Mouse (Mus musculus): ENCODE measurements around the gene Fam102b. TPM values are rescaled to one million over a fixed set of nuclear protein-coding genes. Genes with fewer than 3 reads are reported as not detected.

Fam102b gene
- polyA plus RNA-seq, 1 experiment = 41.2 TPM

DNA sequence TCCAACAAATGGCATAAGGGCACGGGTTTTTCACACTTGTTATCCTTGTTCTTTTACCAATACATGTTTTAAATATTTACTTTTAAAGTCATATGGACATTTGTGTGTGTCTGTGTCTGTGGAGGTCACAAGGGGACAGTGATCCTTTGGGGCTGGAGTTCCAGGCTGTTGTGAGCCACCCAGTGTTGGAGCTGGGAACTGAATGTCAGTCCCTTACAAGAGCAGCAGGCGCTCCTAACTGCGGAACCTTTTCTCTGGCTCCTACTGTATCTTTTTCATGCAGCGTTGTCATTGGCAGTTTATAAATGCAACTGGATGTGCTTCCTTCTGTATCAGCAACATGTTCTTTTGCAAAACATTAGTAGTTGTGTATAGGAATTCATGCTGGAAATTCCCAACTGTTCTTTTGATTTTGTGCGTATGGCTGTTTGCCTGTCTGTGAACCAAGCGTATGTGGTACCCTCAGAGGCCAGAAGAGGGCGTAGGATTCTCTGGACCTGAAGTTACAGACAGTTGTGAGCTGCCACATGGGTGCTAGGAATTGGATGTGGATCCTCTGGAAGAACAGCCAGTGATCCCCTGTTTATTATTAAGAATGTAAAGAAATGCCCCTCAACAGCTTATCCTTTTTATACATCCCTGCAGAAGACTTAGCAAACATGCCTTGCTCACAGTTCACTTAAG lies 62.9 kb downstream of the Fam102b start:
- H3K27ac ChIP-seq (ENCODE audit: insufficient read depth, low read depth, low read length) = no peak overlapping the region
- TF ChIP-seq POLR2A (IDR thresholded peaks at IDR 0.05; ENCODE audit: borderline replicate concordance, low read depth, low read length) (no peak), CTCF (IDR thresholded peaks at IDR 0.05; ENCODE audit: low read depth, low read length) (no peak)
- H3K4me1 ChIP-seq (ENCODE audit: control insufficient read depth, insufficient read depth, low read length) = peaks cover 3% of the 10 kb centered on the region; the same call in 1 of the 2 replicates
- H3K4me3 ChIP-seq (ENCODE audit: insufficient read depth, low read length) = no peak overlapping the region

DNA sequence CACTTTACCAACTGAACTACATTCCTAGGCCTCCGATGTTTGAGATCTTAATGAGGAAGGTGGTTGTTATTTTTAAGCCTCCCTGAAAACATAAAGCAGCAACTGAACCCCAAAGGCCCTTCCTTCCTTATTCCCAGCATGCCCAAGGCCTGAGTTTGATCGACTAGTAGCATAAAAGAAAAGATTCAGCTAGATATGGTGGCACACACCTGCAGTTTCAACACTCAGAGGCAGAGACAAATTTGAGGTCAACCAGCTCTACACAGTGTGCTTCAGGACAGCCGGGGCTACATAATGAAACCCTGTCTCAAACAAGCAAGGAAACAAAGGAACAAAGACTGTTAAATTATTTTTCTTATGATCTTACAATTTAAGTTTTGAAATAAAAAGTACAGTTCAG lies 63.6 kb downstream of the Fam102b start:
- TF ChIP-seq CTCF (IDR thresholded peaks at IDR 0.05; ENCODE audit: low read depth, low read length) (no peak), POLR2A (IDR thresholded peaks at IDR 0.05; ENCODE audit: borderline replicate concordance, low read depth, low read length) (no peak)
- Histone ChIP-seq H3K4me3 (ENCODE audit: insufficient read depth, low read length) (no peak overlapping the region), H3K4me1 (ENCODE audit: control insufficient read depth, insufficient read depth, low read length) (peaks cover 6% of the 10 kb centered on the region; the same call in 1 of the 2 replicates), H3K27ac (ENCODE audit: insufficient read depth, low read depth, low read length) (no peak overlapping the region)

DNA sequence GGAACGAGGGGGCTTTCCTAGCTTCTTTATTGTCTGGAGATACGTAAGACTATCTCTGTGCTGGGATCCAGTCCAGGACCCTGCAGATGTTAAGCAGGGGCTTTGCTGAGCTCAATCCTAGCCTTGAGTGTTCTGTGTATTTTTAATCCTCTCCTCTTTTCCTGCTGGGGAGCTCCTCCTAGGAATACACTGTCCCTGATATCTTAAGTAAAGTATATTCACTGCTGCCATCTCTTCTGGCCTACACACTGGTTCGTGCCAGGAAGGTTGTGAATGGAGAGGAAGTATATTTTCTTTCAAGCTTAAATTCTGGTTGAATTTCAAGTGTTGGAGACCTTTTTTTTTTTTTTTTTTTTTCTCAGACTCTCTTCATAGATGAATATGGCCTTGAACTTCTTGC lies 64.1 kb downstream of the Fam102b start:
- H3K4me3 ChIP-seq (ENCODE audit: insufficient read depth, low read length) = no peak overlapping the region
- H3K4me1 ChIP-seq (ENCODE audit: control insufficient read depth, insufficient read depth, low read length) = peaks cover 11% of the 10 kb centered on the region
- no peak overlapping the region for H3K27ac ChIP-seq (ENCODE audit: insufficient read depth, low read depth, low read length)
- no peak for TF ChIP-seq POLR2A (IDR thresholded peaks at IDR 0.05; ENCODE audit: borderline replicate concordance, low read depth, low read length)
- no peak for TF ChIP-seq CTCF (IDR thresholded peaks at IDR 0.05; ENCODE audit: low read depth, low read length)

DNA sequence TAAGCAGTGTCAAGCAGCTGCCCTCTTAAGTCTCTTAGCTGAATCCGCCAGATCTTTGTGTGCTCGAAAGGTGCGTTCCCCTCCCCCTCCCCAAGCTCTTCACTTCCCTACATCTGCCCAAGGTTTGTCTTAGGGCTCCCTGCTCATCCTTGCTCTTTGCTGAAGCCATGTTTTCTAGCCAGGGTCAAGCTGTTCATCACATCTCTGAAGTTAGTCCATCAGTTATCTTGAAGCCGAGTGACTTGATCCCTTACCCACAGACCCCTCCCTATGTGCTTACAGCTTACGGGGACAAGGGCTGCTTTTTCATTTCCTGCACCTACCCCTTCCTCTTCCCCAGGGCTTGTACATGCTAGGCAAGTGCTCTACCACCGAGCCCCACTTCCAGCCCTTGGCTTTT lies 65.8 kb downstream of the Fam102b start:
- TF ChIP-seq CTCF (IDR thresholded peaks at IDR 0.05; ENCODE audit: low read depth, low read length) (no peak), POLR2A (IDR thresholded peaks at IDR 0.05; ENCODE audit: borderline replicate concordance, low read depth, low read length) (no peak)
- Histone ChIP-seq H3K27ac (ENCODE audit: insufficient read depth, low read depth, low read length) (no peak overlapping the region), H3K4me1 (ENCODE audit: control insufficient read depth, insufficient read depth, low read length) (peaks cover 17% of the 10 kb centered on the region), H3K4me3 (ENCODE audit: insufficient read depth, low read length) (no peak overlapping the region)

DNA sequence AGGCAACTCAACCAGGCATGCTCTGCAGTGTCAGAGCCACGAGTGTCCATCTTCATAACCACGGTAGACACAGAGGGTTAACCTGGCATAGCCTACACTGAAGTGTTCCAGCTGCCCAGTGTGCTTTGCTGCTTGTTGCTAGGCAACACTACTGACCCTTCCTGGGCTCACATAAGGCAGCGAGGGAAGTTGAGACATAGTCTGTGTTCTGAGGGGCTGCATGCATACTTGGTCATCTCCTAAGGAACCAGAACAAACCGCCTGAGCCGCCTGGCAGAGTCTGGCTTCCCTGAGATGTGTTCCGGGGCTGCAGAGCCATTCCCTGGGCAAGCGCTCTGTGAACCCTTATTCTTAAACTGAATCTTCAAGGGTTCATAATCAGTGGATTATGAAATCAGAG lies 66.2 kb downstream of the Fam102b start:
- Histone ChIP-seq H3K27ac (ENCODE audit: insufficient read depth, low read depth, low read length) (no peak overlapping the region), H3K4me1 (ENCODE audit: control insufficient read depth, insufficient read depth, low read length) (peaks cover 17% of the 10 kb centered on the region), H3K4me3 (ENCODE audit: insufficient read depth, low read length) (no peak overlapping the region)
- no peak for TF ChIP-seq POLR2A (IDR thresholded peaks at IDR 0.05; ENCODE audit: borderline replicate concordance, low read depth, low read length)
- TF ChIP-seq CTCF (IDR thresholded peaks at IDR 0.05; ENCODE audit: low read depth, low read length) = no peak

DNA sequence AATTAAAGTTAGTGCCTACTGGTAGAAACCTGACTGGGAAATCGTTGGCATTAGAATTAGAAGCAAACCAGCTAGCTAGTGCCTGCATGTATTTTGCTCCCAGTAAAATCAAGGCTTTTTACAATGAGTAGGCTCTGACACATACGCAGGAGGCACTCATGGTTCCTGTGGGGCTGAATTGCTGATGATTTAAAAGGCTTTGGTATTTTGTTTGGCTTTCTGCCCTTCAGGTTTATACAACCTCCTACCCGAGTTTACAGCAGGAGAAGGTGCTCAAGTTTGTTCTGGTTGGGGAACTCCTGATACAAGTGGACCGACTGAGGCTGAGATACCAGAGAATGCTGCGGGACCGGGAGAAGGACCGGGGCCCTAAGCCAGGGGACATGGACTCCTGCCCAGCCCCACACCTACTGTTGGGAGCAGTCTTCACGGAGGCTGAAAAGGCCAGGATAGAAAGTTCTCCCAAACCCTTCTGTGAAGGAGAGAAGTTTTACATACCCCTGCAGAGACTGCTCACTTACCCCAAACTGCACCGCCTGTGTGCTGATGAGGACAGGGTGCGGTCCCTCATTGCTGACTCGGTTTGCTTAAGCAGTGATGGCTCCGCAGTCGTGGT lies 67.6 kb downstream of the Fam102b start:
- H3K4me3 ChIP-seq (ENCODE audit: insufficient read depth, low read length) = no peak overlapping the region
- TF ChIP-seq POLR2A (IDR thresholded peaks at IDR 0.05; ENCODE audit: borderline replicate concordance, low read depth, low read length) (no peak), CTCF (IDR thresholded peaks at IDR 0.05; ENCODE audit: low read depth, low read length) (no peak)
- peaks cover 14% of the 10 kb centered on the region for H3K4me1 ChIP-seq (ENCODE audit: control insufficient read depth, insufficient read depth, low read length)

DNA sequence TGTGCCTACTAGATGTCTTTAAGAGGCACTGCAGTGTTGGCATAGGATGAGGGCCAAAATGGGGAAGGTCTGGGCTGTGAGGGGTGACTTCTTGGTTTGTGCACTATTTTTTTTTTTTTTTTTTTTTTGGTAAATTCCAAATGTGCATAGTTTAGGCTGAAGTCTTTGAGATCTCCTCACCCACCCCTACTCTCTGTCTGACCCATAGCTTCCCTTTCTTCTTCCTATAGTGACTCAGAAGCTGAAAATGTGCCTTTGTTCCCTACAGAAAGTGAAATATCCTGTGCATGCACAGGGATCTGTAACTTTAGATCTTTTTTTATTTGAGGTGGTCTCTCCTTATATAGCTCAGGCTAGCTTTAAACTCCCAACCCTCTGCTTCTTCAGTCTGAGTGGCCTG lies 69.4 kb downstream of the Fam102b start:
- H3K4me1 ChIP-seq (ENCODE audit: control insufficient read depth, insufficient read depth, low read length) = peaks cover 14% of the 10 kb centered on the region

More for the DNA sequence above, 67.6 kb downstream of the Fam102b start:
- no peak overlapping the region for H3K27ac ChIP-seq (ENCODE audit: insufficient read depth, low read depth, low read length)

DNA sequence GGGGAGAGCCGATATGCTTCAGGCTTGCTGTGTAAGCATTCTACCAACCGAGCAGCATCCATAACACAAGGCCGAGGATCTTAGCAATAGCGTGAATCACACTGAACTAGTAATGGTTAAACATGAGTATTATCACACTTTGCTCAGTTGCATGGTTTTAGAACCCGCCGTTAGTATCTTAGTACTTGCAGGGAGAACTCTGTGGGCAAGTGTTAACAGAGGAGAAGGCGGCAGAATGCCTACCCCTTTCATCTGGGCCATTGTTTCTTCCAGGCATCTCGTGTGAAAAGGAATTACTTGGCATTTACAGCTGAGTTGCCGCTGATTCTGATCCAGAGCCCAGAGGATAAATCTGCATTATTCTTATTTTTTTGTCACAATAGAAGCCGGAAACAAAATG lies 86.4 kb downstream of the Fam102b start:
- TF ChIP-seq CTCF (IDR thresholded peaks at IDR 0.05; ENCODE audit: low read depth, low read length) (no peak), POLR2A (IDR thresholded peaks at IDR 0.05; ENCODE audit: borderline replicate concordance, low read depth, low read length) (no peak)
- H3K4me3 ChIP-seq (ENCODE audit: insufficient read depth, low read length) = no peak overlapping the region
- no peaks in the 10 kb centered on the region for H3K4me1 ChIP-seq (ENCODE audit: control insufficient read depth, insufficient read depth, low read length)
- H3K27ac ChIP-seq (ENCODE audit: insufficient read depth, low read depth, low read length) = no peak overlapping the region

More for the DNA sequence above, 69.4 kb downstream of the Fam102b start:
- H3K4me3 ChIP-seq (ENCODE audit: insufficient read depth, low read length) = no peak overlapping the region
- TF ChIP-seq POLR2A (IDR thresholded peaks at IDR 0.05; ENCODE audit: borderline replicate concordance, low read depth, low read length) (no peak), CTCF (IDR thresholded peaks at IDR 0.05; ENCODE audit: low read depth, low read length) (no peak)
- peak overlapping the region; percentile 54 for H3K27ac ChIP-seq (ENCODE audit: insufficient read depth, low read depth, low read length)

DNA sequence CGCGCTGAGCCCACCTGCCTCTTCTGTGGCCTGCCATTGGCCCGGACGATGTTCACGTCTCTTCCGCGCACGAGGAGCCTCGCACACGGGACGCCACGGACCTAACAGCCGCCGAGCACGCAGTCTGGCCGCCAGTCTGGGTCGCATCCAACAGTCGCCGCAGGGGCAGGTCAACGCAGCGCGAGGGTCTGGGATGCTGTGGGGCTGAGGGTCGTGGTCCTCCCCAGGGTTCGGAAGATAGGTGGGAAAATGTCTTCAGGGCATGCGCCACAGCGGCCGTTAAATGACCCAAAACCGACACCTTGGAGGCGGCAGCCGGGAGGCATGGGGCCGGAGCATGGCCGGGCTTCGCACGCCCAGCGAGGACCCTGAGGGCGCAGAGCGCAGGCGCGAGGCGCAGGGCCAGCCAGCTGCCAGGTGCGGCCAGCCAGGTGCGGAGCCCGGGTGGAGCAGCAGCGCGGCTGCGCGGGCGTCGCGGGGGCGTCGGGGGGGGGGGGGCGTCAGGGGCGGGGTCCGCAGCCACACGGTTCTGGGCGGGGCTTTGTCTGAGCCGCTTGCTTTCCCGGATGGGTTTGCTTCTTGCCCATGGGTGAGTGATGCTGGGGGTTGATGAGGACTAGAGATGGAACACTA lies 87.3 kb downstream of the Fam102b start, which contains the start of gene Gm9857:
Gene Gm9857 (minus strand): TSS at position 445 of the 633 bp plus-strand sequence.
- H3K4me1 ChIP-seq (ENCODE audit: control insufficient read depth, insufficient read depth, low read length) = no peaks in the 10 kb centered on the region
- no peak within 1 kb of the TSS for H3K27ac ChIP-seq (ENCODE audit: insufficient read depth, low read depth, low read length)
- TF ChIP-seq POLR2A (IDR thresholded peaks at IDR 0.05; ENCODE audit: borderline replicate concordance, low read depth, low read length) = no peak
- no peak for TF ChIP-seq CTCF (IDR thresholded peaks at IDR 0.05; ENCODE audit: low read depth, low read length)
- H3K4me3 ChIP-seq (ENCODE audit: insufficient read depth, low read length) = no peak within 1 kb of the TSS

DNA sequence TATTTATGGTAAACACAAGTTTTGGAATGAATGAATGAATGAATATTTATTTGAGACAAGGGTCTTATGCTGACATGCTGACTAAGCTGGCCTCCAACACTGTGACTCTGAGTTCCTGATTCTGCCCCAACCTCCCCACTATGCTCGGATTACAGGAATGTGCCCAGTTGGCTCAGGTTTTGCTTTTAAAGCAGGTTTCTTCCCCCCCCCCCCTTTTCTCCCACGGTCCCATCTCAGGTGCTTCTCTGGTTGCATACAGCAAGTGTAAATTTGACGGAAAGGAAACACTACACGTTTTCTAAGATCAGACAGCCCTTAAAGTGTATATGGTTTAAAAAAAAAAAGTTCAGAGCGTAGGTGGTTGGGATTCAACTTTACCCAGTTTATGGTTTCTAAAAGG lies 87.8 kb downstream of the Fam102b start, which contains the start of gene Henmt1:
Gene Henmt1 (plus strand): TSS at position 301 of the 400 bp plus-strand sequence.
- no peak within 1 kb of the TSS for H3K27ac ChIP-seq (ENCODE audit: insufficient read depth, low read depth, low read length)
- H3K4me3 ChIP-seq (ENCODE audit: insufficient read depth, low read length) = no peak within 1 kb of the TSS
- no peak for TF ChIP-seq POLR2A (IDR thresholded peaks at IDR 0.05; ENCODE audit: borderline replicate concordance, low read depth, low read length)
- TF ChIP-seq CTCF (IDR thresholded peaks at IDR 0.05; ENCODE audit: low read depth, low read length) = no peak
- H3K4me1 ChIP-seq (ENCODE audit: control insufficient read depth, insufficient read depth, low read length) = no peaks in the 10 kb centered on the region

Measured in bone marrow macrophage, adult 2 months (primary cell).